Mouse (Mus musculus): ENCODE results near the gene Tmem158. TPM values are rescaled to one million over a fixed set of nuclear protein-coding genes. Genes with fewer than 3 reads are reported as not detected.

The Tmem158 gene
- polyA plus RNA-seq, 1 experiment from 2014 or later: 9.7 TPM

- 65% methylated on average over 5 of the region's 5 CpGs for WGBS
- Histone ChIP-seq H3K36me3 (ENCODE audit: control insufficient read depth, insufficient read depth, low read length) (no peaks in the 10 kb centered on the region), H3K27me3 (ENCODE audit: control insufficient read depth, insufficient read depth, low read length) (no peaks in the 10 kb centered on the region), H3K27ac (ENCODE audit: low read length) (no peak overlapping the region), H3K4me1 (ENCODE audit: control insufficient read depth, insufficient read depth, low read length) (no peaks in the 10 kb centered on the region), H3K9me3 (ENCODE audit: control insufficient read depth, low read depth, low read length) (no peaks in the 10 kb centered on the region), H3K4me2 (replicated peaks; ENCODE audit: low read depth, low read length) (no peak overlapping the region), H3K4me3 (ENCODE audit: low read depth, low read length) (no peak overlapping the region), H3K9ac (replicated peaks; ENCODE audit: low read depth, low read length) (no peak overlapping the region)
- no peak for ATAC-seq (ENCODE audit: insufficient number of reproducible peaks, insufficient read depth, low FRiP score, low read depth)
Observed at GRCm38 (mm10) chr9:123294581-123294980, 34.0 kb upstream of the Tmem158 start.

- Histone ChIP-seq H3K27me3 (ENCODE audit: control insufficient read depth, insufficient read depth, low read length) (no peaks in the 10 kb centered on the region), H3K9ac (replicated peaks; ENCODE audit: low read depth, low read length) (no peak overlapping the region), H3K36me3 (ENCODE audit: control insufficient read depth, insufficient read depth, low read length) (no peaks in the 10 kb centered on the region), H3K27ac (ENCODE audit: low read length) (no peak overlapping the region), H3K4me3 (ENCODE audit: low read depth, low read length) (no peak overlapping the region), H3K4me2 (replicated peaks; ENCODE audit: low read depth, low read length) (no peak overlapping the region), H3K9me3 (ENCODE audit: control insufficient read depth, low read depth, low read length) (no peaks in the 10 kb centered on the region), H3K4me1 (ENCODE audit: control insufficient read depth, insufficient read depth, low read length) (no peaks in the 10 kb centered on the region)
- 81% methylated on average over 3 of the region's 3 CpGs for WGBS
- no peak for ATAC-seq (ENCODE audit: insufficient number of reproducible peaks, insufficient read depth, low FRiP score, low read depth)
Observed at GRCm38 (mm10) chr9:123288378-123288777, 27.8 kb upstream of the Tmem158 start.

DNA sequence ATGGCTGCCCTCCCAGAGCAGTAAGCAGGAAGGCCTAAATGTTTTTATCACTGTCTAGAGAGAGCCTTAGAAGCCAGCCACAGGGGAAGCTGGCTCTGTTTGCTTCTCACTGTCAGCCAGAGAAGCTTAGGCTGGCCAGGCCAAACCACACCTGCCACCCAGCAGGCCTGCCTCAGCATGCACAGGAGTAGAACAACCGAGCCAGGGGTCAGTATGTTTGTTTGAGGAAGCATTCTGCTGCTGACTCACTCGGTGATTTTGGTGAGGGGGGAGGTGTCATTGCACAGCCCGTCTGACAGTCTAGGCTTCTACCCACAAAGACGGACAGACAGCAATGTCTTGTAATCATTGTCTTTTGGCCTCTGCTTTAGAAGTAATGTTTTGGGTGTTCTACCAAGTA lies 25.1 kb upstream of the Tmem158 start:
- no peak overlapping the region for H3K27ac ChIP-seq (ENCODE audit: low read length)
- no peaks in the 10 kb centered on the region for H3K36me3 ChIP-seq (ENCODE audit: control insufficient read depth, insufficient read depth, low read length)
- 22% methylated on average over 4 of the region's 4 CpGs for WGBS
- no peak overlapping the region for H3K4me2 ChIP-seq (replicated peaks; ENCODE audit: low read depth, low read length)
- no peak overlapping the region for H3K4me3 ChIP-seq (ENCODE audit: low read depth, low read length)
- no peaks in the 10 kb centered on the region for H3K9me3 ChIP-seq (ENCODE audit: control insufficient read depth, low read depth, low read length)
- no peak overlapping the region for H3K9ac ChIP-seq (replicated peaks; ENCODE audit: low read depth, low read length)
- no peak for ATAC-seq (ENCODE audit: insufficient number of reproducible peaks, insufficient read depth, low FRiP score, low read depth)
- no peaks in the 10 kb centered on the region for H3K27me3 ChIP-seq (ENCODE audit: control insufficient read depth, insufficient read depth, low read length)
- no peaks in the 10 kb centered on the region for H3K4me1 ChIP-seq (ENCODE audit: control insufficient read depth, insufficient read depth, low read length)

DNA sequence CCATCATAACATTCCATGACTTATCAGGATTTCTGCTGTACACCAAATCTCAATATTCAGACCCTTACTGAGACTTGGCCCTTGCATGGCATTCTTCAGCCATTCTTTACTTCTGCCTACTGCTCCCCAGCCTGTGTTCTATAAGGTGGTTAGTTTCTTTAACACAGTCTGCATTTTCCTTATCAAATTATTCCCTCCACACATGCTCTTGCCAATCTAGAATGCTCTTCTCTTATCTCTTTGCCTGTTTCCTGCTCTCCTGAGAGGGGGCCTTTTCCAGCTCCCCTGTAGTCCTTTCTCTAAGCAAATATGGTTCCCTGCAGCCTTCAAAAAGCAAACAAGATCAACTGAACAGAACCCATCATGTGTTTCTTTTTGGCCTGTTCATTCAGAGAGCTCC lies 20.2 kb upstream of the Tmem158 start:
- Histone ChIP-seq H3K27ac (ENCODE audit: low read length) (no peak overlapping the region), H3K36me3 (ENCODE audit: control insufficient read depth, insufficient read depth, low read length) (no peaks in the 10 kb centered on the region), H3K4me3 (ENCODE audit: low read depth, low read length) (no peak overlapping the region), H3K9me3 (ENCODE audit: control insufficient read depth, low read depth, low read length) (no peaks in the 10 kb centered on the region), H3K27me3 (ENCODE audit: control insufficient read depth, insufficient read depth, low read length) (no peaks in the 10 kb centered on the region), H3K4me1 (ENCODE audit: control insufficient read depth, insufficient read depth, low read length) (no peaks in the 10 kb centered on the region), H3K9ac (replicated peaks; ENCODE audit: low read depth, low read length) (no peak overlapping the region), H3K4me2 (replicated peaks; ENCODE audit: low read depth, low read length) (no peak overlapping the region)
- no peak for ATAC-seq (ENCODE audit: insufficient number of reproducible peaks, insufficient read depth, low FRiP score, low read depth)

GRCm38 (mm10) chr9:123278003-123278402 lies 17.4 kb upstream of the Tmem158 start:
- ATAC-seq (ENCODE audit: insufficient number of reproducible peaks, insufficient read depth, low FRiP score, low read depth): no peak
- no peaks in the 10 kb centered on the region for H3K4me1 ChIP-seq (ENCODE audit: control insufficient read depth, insufficient read depth, low read length)
- no peak overlapping the region for H3K4me3 ChIP-seq (ENCODE audit: low read depth, low read length)
- H3K9ac ChIP-seq (replicated peaks; ENCODE audit: low read depth, low read length): no peak overlapping the region
- H3K9me3 ChIP-seq (ENCODE audit: control insufficient read depth, low read depth, low read length): no peaks in the 10 kb centered on the region
- 85% methylated on average over 2 of the region's 2 CpGs for WGBS
- H3K36me3 ChIP-seq (ENCODE audit: control insufficient read depth, insufficient read depth, low read length): no peaks in the 10 kb centered on the region
- no peak overlapping the region for H3K4me2 ChIP-seq (replicated peaks; ENCODE audit: low read depth, low read length)
- no peaks in the 10 kb centered on the region for H3K27me3 ChIP-seq (ENCODE audit: control insufficient read depth, insufficient read depth, low read length)
- no peak overlapping the region for H3K27ac ChIP-seq (ENCODE audit: low read length)

- ATAC-seq (ENCODE audit: insufficient number of reproducible peaks, insufficient read depth, low FRiP score, low read depth): no peak
- 88% methylated on average over 2 of the region's 2 CpGs for WGBS
- H3K9ac ChIP-seq (replicated peaks; ENCODE audit: low read depth, low read length): no peak overlapping the region
- H3K27ac ChIP-seq (ENCODE audit: low read length): no peak overlapping the region
- H3K36me3 ChIP-seq (ENCODE audit: control insufficient read depth, insufficient read depth, low read length): no peaks in the 10 kb centered on the region
- H3K4me2 ChIP-seq (replicated peaks; ENCODE audit: low read depth, low read length): no peak overlapping the region
- no peaks in the 10 kb centered on the region for H3K4me1 ChIP-seq (ENCODE audit: control insufficient read depth, insufficient read depth, low read length)
- no peaks in the 10 kb centered on the region for H3K27me3 ChIP-seq (ENCODE audit: control insufficient read depth, insufficient read depth, low read length)
- H3K9me3 ChIP-seq (ENCODE audit: control insufficient read depth, low read depth, low read length): no peaks in the 10 kb centered on the region
- no peak overlapping the region for H3K4me3 ChIP-seq (ENCODE audit: low read depth, low read length)
Observed at GRCm38 (mm10) chr9:123275373-123275772, 14.8 kb upstream of the Tmem158 start.

DNA sequence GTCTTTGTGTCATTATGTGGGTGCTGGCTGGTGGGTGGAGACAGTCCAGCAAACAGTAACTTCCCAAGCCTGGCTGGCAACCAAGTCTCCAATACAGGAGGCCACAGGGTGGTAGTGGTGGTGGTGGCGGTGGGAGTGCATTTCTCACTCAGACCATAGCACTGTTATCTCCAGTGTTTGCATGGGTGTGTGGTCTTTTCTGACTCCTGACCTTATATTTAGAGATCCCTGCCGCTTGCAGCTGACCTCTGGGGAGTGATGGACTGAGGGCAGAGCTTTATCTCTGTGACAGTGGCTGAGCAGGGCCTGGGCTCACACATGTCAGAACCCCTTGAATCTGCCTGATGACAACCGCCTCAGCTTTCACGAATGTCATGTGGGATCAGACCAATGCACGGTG lies 14.1 kb upstream of the Tmem158 start:
- Histone ChIP-seq H3K27me3 (ENCODE audit: control insufficient read depth, insufficient read depth, low read length) (no peaks in the 10 kb centered on the region), H3K27ac (ENCODE audit: low read length) (no peak overlapping the region), H3K9ac (replicated peaks; ENCODE audit: low read depth, low read length) (no peak overlapping the region), H3K4me1 (ENCODE audit: control insufficient read depth, insufficient read depth, low read length) (no peaks in the 10 kb centered on the region), H3K9me3 (ENCODE audit: control insufficient read depth, low read depth, low read length) (no peaks in the 10 kb centered on the region), H3K4me3 (ENCODE audit: low read depth, low read length) (no peak overlapping the region), H3K36me3 (ENCODE audit: control insufficient read depth, insufficient read depth, low read length) (no peaks in the 10 kb centered on the region), H3K4me2 (replicated peaks; ENCODE audit: low read depth, low read length) (no peak overlapping the region)
- WGBS: 34% methylated on average over 5 of the region's 5 CpGs
- ATAC-seq (ENCODE audit: insufficient number of reproducible peaks, insufficient read depth, low FRiP score, low read depth): no peak

DNA sequence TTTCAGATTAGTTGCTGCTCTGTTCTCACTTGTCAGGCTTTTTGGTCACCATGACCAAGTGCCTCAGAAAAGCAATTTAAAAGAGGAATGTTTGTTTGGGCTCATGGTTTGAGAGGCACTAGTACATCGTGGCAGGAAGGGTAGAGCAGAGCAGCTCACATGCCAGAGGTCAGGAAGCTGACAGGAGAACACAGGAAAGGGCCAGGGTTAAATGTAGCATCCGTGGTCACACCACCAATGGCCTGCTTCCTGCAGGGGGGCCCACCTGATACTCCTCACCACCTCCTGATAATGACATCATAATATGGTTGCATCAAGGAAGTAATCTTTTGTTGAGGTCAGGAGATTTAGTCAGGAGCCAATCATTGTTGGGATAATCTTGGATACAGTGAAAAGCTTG lies 13.3 kb upstream of the Tmem158 start:
- Histone ChIP-seq H3K36me3 (ENCODE audit: control insufficient read depth, insufficient read depth, low read length) (no peaks in the 10 kb centered on the region), H3K4me1 (ENCODE audit: control insufficient read depth, insufficient read depth, low read length) (no peaks in the 10 kb centered on the region), H3K4me2 (replicated peaks; ENCODE audit: low read depth, low read length) (no peak overlapping the region), H3K4me3 (ENCODE audit: low read depth, low read length) (no peak overlapping the region), H3K9ac (replicated peaks; ENCODE audit: low read depth, low read length) (no peak overlapping the region), H3K27me3 (ENCODE audit: control insufficient read depth, insufficient read depth, low read length) (no peaks in the 10 kb centered on the region), H3K27ac (ENCODE audit: low read length) (no peak overlapping the region), H3K9me3 (ENCODE audit: control insufficient read depth, low read depth, low read length) (no peaks in the 10 kb centered on the region)
- no peak for ATAC-seq (ENCODE audit: insufficient number of reproducible peaks, insufficient read depth, low FRiP score, low read depth)
- WGBS: 28% methylated on average over 2 of the region's 2 CpGs

DNA sequence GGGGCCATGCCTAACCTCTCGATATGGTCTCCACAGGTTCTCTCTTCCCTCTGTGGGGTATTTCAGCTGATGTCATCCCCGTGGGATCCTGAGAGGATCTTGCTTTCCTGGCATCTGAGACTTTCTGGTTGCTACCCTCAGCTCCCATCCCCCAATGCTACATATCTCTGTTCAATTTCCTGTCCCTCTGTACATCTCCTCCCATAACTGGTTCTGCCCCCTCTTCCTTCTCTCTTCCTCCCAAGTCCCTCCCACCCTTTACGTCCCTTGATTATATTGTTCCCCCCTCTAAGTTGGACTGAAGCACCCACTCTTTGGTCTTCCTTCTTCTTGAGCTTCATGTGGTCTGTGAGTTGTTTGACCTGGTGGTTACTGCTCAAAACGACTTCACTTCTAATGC lies 11.0 kb upstream of the Tmem158 start:
- H3K36me3 ChIP-seq (ENCODE audit: control insufficient read depth, insufficient read depth, low read length): no peaks in the 10 kb centered on the region
- ATAC-seq (ENCODE audit: insufficient number of reproducible peaks, insufficient read depth, low FRiP score, low read depth): no peak
- no peaks in the 10 kb centered on the region for H3K4me1 ChIP-seq (ENCODE audit: control insufficient read depth, insufficient read depth, low read length)
- WGBS: 69% methylated on average over 4 of the region's 4 CpGs
- no peak overlapping the region for H3K4me3 ChIP-seq (ENCODE audit: low read depth, low read length)
- H3K27ac ChIP-seq (ENCODE audit: low read length): no peak overlapping the region
- H3K9me3 ChIP-seq (ENCODE audit: control insufficient read depth, low read depth, low read length): no peaks in the 10 kb centered on the region
- no peak overlapping the region for H3K9ac ChIP-seq (replicated peaks; ENCODE audit: low read depth, low read length)
- no peaks in the 10 kb centered on the region for H3K27me3 ChIP-seq (ENCODE audit: control insufficient read depth, insufficient read depth, low read length)
- no peak overlapping the region for H3K4me2 ChIP-seq (replicated peaks; ENCODE audit: low read depth, low read length)
